Mouse (Mus musculus) kidney, postnatal 36 days (tissue): ENCODE measurements around the gene Vps13a.
A peak's percentile ranks its signal among the peaks of the same experiment; 100 is the strongest.

ENCODE experiments used
- DNase-seq, 2 experiments: peaks; one replicate each; pipeline ENCODE4 v3.0.0; 2021 to 2022; ENCODE audit warnings: mixed read lengths in 2 of 2

Gene Vps13a

DNA sequence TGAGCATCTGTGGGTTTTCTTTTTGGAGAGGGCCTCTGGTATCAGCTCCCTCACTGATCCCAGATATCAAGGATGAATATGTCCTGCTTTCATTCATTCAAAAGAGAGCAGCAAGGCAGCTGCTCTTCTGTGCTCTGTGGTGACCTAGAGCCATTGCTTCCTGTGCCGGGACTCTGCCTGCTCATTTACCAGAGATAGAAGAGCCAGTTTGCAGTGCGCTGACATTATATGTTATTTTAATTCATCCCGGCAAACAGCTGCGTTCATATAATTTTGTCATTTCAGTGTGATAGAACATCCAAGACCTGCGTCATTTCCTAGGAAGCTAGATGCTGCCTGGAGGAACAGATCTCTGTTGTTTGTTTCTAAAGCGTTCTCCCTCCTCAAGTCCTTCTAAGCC lies 203.9 kb downstream of the Vps13a start:
- peak in 1 of 2 experiments; percentile 13 for DNase-seq
